Mouse (Mus musculus) right cerebral cortex, postnatal 10 days (tissue): Measurements from ENCODE around the gene Hoxc12.

Experiments
- DNase-seq, 2 experiments: peaks; one replicate each; pipeline ENCODE4 v3.0.0; 2021; ENCODE audit warnings: low spot score in 2 of 2

The Hoxc12 gene

DNA sequence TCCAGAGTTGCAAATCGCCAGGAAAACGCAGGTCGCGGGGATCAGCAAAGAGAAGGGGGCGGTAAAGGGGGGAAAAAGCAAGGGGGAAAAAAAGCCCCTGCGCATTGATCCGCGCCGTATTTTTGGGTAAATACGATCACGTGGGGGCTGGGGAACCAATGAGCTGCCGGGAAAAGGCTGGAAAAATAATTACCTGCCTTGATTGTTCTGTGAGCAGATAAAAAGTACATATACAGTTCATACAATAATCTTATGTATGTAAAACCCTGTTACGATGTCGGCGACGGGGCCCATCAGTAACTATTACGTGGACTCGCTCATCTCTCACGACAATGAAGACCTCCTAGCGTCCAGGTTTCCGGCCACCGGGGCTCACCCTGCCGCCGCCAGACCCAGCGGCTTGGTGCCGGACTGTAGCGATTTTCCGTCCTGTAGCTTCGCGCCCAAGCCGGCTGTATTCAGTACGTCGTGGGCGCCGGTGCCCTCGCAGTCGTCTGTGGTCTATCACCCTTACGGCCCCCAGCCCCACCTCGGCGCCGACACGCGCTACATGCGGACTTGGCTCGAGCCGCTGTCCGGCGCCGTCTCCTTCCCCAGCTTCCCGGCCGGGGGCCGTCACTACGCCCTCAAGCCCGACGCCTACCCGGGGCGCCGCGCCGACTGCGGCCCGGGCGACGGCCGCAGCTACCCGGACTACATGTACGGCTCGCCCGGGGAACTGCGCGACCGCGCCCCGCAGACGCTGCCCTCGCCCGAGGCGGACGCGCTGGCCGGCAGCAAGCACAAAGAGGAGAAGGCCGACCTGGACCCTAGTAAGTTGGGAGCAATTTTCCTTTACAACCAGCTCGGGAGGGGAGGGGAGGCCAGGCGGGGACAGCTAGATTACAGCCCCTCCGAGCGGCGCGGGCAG lies 45.1 kb downstream of the Hoxc12 start:
- no peak for DNase-seq

DNA sequence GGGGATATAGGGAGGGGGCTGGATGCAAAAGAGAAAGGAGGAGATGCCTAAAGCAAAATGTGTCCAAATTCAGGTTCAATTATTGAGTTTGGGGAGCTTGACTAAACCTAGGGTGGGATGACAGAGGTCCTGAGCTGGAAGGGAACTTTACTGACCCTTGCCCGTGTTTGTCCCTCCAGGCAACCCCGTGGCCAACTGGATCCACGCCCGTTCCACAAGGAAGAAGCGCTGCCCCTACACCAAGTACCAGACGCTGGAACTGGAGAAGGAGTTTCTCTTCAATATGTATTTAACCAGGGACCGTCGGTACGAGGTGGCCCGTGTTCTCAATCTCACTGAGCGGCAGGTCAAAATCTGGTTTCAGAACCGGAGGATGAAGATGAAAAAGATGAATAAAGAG lies 47.2 kb downstream of the Hoxc12 start:
- no peak for DNase-seq

DNA sequence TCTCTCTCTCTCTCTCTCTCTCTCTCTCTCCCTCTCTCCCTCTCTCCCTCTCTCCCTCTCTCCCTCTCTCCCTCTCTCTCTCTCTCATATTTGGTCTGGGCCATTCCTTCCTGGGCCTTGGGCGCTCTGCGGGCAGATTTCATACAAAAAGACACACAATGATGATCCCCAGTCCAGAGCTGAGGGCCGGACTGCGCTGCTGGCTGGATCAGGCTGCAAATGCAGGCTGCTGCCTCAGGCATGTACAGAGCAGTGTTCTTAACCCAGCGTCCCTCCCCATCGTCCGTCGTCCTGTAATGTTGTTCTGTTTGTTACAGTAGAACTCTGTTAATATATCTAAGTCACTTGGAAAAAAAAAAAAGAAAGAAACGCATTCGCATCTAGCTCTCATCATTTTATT lies 48.0 kb downstream of the Hoxc12 start:
- DNase-seq = no peak

DNA sequence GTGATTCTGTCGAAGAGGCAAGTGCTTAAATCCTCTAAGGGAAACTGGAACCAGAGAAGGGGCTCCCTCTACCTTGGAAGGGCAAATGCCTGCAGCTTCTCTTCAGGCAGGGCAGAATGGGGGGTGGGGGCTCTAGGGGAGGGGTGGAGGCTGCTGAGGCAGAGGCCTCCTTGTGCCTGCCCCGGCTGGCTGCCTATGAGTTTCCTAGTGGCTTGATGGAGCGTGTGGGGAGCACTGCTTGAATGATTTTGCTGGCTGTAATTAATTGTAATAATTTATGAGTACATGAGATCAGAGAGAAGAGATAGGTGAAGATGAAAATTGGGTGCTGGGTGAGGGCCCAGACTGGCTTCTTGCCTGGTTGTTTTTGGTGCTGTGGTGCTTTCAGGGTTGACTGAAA lies 48.4 kb downstream of the Hoxc12 start:
- DNase-seq = no peak

DNA sequence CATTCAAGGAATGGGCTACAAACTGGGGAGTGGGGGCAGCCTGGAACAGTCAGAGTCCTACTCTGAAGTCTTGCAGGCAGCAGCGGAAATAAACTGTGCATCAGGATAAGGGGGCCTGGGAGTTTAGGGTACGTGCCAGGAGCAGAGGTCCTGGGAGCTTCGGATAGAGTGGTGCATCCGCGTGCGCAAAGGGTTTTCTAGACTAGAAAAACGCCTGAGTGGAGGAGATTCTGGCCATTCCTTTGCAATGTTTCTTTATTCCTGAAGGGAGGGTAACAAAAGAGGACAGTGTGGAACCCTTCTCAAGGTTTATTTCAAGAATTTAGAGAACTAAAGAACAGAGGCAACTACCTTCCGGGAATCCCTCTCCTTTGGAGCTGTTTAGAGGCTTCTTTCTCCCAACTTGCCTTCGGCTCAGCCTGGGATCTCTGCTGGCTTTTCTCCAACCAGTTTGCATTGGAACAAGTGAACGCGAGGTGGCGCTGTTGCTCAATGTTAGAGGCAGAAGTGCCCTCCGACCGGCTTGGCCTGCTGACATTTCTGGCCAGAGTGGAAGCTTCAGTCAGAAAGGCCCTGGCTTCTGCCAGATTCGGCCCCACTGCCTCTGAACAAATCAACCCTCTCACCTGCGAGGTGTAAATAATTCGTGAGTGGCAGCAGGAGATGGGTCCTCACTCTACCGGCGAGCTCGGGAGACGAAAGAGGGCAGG lies 50.7 kb downstream of the Hoxc12 start:
- peak; percentile 76 to 85 for DNase-seq

DNA sequence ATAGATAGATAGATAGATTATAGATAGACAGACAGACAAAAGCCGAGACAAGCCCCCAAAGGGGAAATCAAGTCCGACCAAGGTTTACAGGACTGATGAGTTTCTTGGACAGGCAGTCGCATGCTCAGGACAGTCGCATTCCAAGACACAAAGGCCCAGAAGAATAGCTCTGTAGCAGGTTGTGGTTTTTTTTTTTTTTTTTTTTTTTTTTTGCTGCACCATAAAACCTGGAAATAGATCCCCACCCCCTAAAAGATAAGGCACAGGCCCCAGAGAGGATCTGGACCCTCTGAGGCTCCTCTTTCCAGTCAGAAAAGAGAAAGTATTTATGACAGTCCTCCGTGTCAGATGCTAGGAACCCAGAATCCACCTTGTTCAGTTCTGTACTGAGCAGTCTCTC lies 51.5 kb downstream of the Hoxc12 start:
- no peak for DNase-seq
